Mouse (Mus musculus): ENCODE measurements at regions not wholly inside any gene's neighbourhood (a gene's known extent, or its start where the extent isn't known, plus 50 kb on each side); places are given as distances from the start of the nearest gene placed in this dataset.

GRCm38 (mm10) chr2:9184243-9184642, 696.8 kb upstream of the 4930412O13Rik start:
- DNase-seq (ENCODE audit: low read depth, low spot score): no peak

DNA sequence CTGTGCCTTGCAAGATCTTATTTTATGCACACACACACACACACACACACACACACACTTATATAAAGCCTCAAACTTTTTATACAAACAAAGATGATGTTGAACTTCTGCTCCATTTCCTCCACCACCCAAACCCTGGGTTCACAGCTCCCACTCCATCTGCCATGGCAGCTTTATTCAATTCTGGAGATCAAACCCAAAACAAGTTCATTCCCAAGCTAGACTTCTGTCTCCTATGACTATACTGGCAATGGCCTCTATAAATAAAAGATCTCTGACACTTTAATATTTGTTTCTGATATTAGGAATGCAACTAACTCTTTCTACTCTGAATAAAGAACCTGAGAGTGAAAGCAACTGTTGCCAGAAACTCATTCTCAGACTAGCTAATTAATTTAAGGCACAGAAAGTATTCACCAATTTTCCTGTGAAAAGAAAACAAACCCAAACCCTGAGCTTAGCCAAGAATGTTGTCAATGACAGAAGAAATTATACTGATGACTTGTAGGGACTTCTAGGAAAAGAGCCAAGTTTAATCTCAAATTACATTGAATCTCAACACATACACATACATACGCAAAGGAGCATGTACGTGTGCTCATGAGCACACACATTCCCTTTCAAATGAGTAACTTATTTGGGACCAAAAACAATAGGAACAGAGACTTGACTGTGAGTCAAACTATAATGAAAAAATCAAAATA, 695.1 kb upstream of the 4930412O13Rik start:
- no peak for DNase-seq (ENCODE audit: low read depth, low spot score)

DNA sequence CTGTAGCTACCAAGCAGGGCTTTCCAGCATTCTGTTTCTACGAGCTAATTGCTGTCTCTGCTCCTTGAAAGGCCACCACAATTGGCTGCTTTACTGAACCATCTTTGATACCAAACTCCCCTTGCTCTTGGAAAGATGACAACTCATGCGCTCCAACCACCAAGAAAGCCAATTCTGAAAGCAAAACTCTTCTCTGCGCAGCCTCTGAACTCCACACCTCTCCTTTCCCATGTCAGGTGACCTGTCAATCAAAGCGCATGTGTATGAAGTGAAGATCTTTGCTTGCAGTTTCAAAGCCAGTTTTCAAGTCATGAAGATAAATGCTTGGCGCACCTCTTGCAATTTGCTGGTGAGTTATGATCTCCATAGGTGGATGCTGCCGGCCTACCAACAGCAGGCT, 687.9 kb upstream of the 4930412O13Rik start:
- DNase-seq (ENCODE audit: low read depth, low spot score): no peak

DNA sequence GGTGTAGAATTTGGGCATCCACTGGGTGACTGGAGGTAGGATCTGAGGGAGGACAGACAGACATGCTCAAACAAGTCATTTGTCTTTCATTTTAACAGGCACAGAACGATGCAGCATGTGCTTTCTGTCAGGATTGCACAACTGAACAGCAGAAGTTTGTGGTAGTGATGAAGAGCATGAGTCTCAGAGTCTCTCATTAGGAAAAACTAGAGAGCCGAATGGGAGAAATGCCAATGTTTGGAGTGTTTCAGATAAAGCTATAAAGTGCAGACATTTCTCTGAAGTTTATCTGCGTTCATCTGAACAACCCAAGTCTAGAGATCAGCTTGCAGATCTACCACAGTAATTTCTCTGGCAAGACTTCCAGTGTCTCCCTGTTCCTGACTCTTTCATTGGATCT, 684.0 kb upstream of the 4930412O13Rik start:
- no peak for DNase-seq (ENCODE audit: low read depth, low spot score)

DNA sequence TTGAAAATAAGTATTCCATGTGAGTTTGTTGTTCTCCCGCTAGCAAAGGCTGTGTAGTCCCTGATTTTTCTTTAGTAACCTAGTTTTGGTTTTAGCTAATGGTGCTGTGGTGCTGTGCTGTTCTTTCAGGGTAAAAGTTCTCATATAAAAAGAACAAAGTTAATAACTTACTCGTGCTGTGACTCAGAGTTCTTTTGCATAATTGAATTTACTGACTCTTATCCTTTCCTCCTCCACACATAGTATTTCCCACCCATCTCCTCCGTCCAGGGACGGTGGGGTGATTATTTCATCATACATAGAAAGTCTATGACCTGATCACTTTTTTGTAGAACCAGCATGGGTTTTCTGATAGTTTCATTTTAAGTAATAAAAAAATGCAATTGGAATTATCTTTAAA, 673.1 kb upstream of the 4930412O13Rik start:
- no peak for DNase-seq (ENCODE audit: low read depth, low spot score)
